Mouse (Mus musculus): ENCODE measurements at regions not wholly inside any gene's neighbourhood (a gene's known extent, or its start where the extent isn't known, plus 50 kb on each side); places are given as distances from the start of the nearest gene placed in this dataset.

- H3K9ac ChIP-seq (replicated peaks; ENCODE audit: low read length), result no peak overlapping the region
- H3K27ac ChIP-seq (replicated peaks; ENCODE audit: low read depth, low read length), result no peak overlapping the region
- H3K9me3 ChIP-seq (ENCODE audit: control insufficient read depth, low read length), result 0 out of 2 replicates have a peak, but pooled peaks cover 2% of the 10 kb centered on the region
- no peak overlapping the region for H3K4me3 ChIP-seq (replicated peaks; ENCODE audit: low read depth, low read length)
- 82% methylated on average over 4 of the region's 4 CpGs for WGBS
- ATAC-seq (ENCODE audit: low FRiP score, low TSS enrichment), result no peak
- DNase-seq, result no peak
- no peak overlapping the region for H3K4me2 ChIP-seq (ENCODE audit: low read length)
- no peaks in the 10 kb centered on the region for H3K4me1 ChIP-seq (ENCODE audit: control insufficient read depth, insufficient read depth, low read length)
- H3K27me3 ChIP-seq (ENCODE audit: control insufficient read depth, insufficient read depth, low read length), result no peaks in the 10 kb centered on the region
- no peaks in the 10 kb centered on the region for H3K36me3 ChIP-seq (ENCODE audit: control insufficient read depth, insufficient read depth, low read length)
These were observed 69.3 kb upstream of the Plxnc1 start for GRCm38 (mm10) chr10:95013946-95014345.

DNA sequence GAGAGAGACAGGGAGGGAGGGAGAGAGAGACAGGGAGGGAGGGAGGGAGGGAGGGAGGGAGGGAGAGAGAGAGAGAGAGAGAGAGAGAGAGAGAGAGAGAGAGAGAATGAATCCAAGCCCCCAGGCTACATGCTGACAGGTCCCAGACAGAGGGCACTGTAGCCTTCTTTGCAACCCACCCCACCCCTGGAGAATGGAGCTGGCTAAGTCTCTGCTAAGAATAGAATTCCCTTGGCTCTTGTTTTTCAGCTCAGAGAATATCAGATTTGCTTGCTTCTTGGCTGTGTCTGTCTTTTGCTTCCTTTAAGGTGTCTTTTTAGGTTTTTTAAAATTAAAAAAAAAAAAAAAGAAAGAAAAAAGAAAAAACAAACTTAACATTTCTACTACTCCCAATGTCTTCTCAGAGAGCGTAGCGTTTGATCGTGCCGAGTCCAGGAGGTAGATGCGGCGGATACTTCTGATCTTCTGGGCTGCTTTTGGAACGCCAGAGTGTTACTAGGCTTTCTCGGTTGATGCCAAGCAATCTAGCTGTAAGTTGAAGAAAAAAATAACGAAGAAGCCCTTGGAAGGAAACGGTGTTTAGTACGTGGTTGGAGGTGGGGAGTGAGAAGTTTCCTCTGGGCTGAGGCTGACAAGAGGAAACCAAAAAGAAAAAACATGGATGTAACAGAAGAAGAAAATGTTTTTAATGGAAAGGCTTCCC, 68.7 kb upstream of the Plxnc1 start:
- WGBS, result 93% methylated on average over 11 of the region's 11 CpGs

GRCm38 (mm10) chr10:95010333-95010732, 65.7 kb upstream of the Plxnc1 start:
- Histone ChIP-seq H3K9me3 (ENCODE audit: control insufficient read depth, low read length) (no peaks in the 10 kb centered on the region), H3K9ac (replicated peaks; ENCODE audit: low read length) (no peak overlapping the region), H3K4me1 (ENCODE audit: control insufficient read depth, insufficient read depth, low read length) (no peaks in the 10 kb centered on the region), H3K4me2 (ENCODE audit: low read length) (no peak overlapping the region), H3K27me3 (ENCODE audit: control insufficient read depth, insufficient read depth, low read length) (no peaks in the 10 kb centered on the region), H3K27ac (replicated peaks; ENCODE audit: low read depth, low read length) (no peak overlapping the region), H3K36me3 (ENCODE audit: control insufficient read depth, insufficient read depth, low read length) (no peaks in the 10 kb centered on the region), H3K4me3 (replicated peaks; ENCODE audit: low read depth, low read length) (no peak overlapping the region)
- WGBS, result 94% methylated on average over 6 of the region's 6 CpGs
- DNase-seq, result no peak
- ATAC-seq (ENCODE audit: low FRiP score, low TSS enrichment), result no peak

More for the DNA sequence above, 68.7 kb upstream of the Plxnc1 start:
- Histone ChIP-seq H3K4me2 (ENCODE audit: low read length) (no peak overlapping the region), H3K4me1 (ENCODE audit: control insufficient read depth, insufficient read depth, low read length) (no peaks in the 10 kb centered on the region), H3K27ac (replicated peaks; ENCODE audit: low read depth, low read length) (no peak overlapping the region), H3K36me3 (ENCODE audit: control insufficient read depth, insufficient read depth, low read length) (no peaks in the 10 kb centered on the region), H3K9ac (replicated peaks; ENCODE audit: low read length) (no peak overlapping the region), H3K4me3 (replicated peaks; ENCODE audit: low read depth, low read length) (no peak overlapping the region), H3K9me3 (ENCODE audit: control insufficient read depth, low read length) (0 out of 2 replicates have a peak, but pooled peaks cover 2% of the 10 kb centered on the region), H3K27me3 (ENCODE audit: control insufficient read depth, insufficient read depth, low read length) (no peaks in the 10 kb centered on the region)
- no peak for DNase-seq
- no peak for ATAC-seq (ENCODE audit: low FRiP score, low TSS enrichment)

- Histone ChIP-seq H3K9ac (replicated peaks; ENCODE audit: low read length) (no peak overlapping the region), H3K9me3 (ENCODE audit: control insufficient read depth, low read length) (no peaks in the 10 kb centered on the region), H3K36me3 (ENCODE audit: control insufficient read depth, insufficient read depth, low read length) (no peaks in the 10 kb centered on the region), H3K4me3 (replicated peaks; ENCODE audit: low read depth, low read length) (no peak overlapping the region), H3K27ac (replicated peaks; ENCODE audit: low read depth, low read length) (no peak overlapping the region), H3K27me3 (ENCODE audit: control insufficient read depth, insufficient read depth, low read length) (no peaks in the 10 kb centered on the region), H3K4me1 (ENCODE audit: control insufficient read depth, insufficient read depth, low read length) (no peaks in the 10 kb centered on the region), H3K4me2 (ENCODE audit: low read length) (no peak overlapping the region)
- WGBS, result 68% methylated on average over 1 of the region's 1 CpGs
- ATAC-seq (ENCODE audit: low FRiP score, low TSS enrichment) (no peak), DNase-seq (no peak)
These were observed 64.4 kb upstream of the Plxnc1 start for GRCm38 (mm10) chr10:95009081-95009480.

GRCm38 (mm10) chr10:95004065-95004763, 59.6 kb upstream of the Plxnc1 start:
- 87% methylated on average over 9 of the region's 9 CpGs for WGBS
- no peaks in the 10 kb centered on the region for H3K9me3 ChIP-seq (ENCODE audit: control insufficient read depth, low read length)
- H3K4me3 ChIP-seq (replicated peaks; ENCODE audit: low read depth, low read length), result no peak overlapping the region
- no peaks in the 10 kb centered on the region for H3K27me3 ChIP-seq (ENCODE audit: control insufficient read depth, insufficient read depth, low read length)
- no peak overlapping the region for H3K4me2 ChIP-seq (ENCODE audit: low read length)
- DNase-seq (no peak), ATAC-seq (ENCODE audit: low FRiP score, low TSS enrichment) (no peak)
- no peak overlapping the region for H3K9ac ChIP-seq (replicated peaks; ENCODE audit: low read length)
- no peaks in the 10 kb centered on the region for H3K4me1 ChIP-seq (ENCODE audit: control insufficient read depth, insufficient read depth, low read length)
- H3K27ac ChIP-seq (replicated peaks; ENCODE audit: low read depth, low read length), result no peak overlapping the region
- H3K36me3 ChIP-seq (ENCODE audit: control insufficient read depth, insufficient read depth, low read length), result no peaks in the 10 kb centered on the region

- Histone ChIP-seq H3K9ac (replicated peaks; ENCODE audit: low read length) (no peak overlapping the region), H3K9me3 (ENCODE audit: control insufficient read depth, low read length) (no peaks in the 10 kb centered on the region), H3K27ac (replicated peaks; ENCODE audit: low read depth, low read length) (no peak overlapping the region), H3K4me3 (replicated peaks; ENCODE audit: low read depth, low read length) (no peak overlapping the region), H3K36me3 (ENCODE audit: control insufficient read depth, insufficient read depth, low read length) (no peaks in the 10 kb centered on the region), H3K4me2 (ENCODE audit: low read length) (no peak overlapping the region), H3K4me1 (ENCODE audit: control insufficient read depth, insufficient read depth, low read length) (no peaks in the 10 kb centered on the region), H3K27me3 (ENCODE audit: control insufficient read depth, insufficient read depth, low read length) (no peaks in the 10 kb centered on the region)
- 90% methylated on average over 7 of the region's 7 CpGs for WGBS
- DNase-seq (no peak), ATAC-seq (ENCODE audit: low FRiP score, low TSS enrichment) (no peak)
These were observed 59.0 kb upstream of the Plxnc1 start for GRCm38 (mm10) chr10:95003621-95004020.

DNA sequence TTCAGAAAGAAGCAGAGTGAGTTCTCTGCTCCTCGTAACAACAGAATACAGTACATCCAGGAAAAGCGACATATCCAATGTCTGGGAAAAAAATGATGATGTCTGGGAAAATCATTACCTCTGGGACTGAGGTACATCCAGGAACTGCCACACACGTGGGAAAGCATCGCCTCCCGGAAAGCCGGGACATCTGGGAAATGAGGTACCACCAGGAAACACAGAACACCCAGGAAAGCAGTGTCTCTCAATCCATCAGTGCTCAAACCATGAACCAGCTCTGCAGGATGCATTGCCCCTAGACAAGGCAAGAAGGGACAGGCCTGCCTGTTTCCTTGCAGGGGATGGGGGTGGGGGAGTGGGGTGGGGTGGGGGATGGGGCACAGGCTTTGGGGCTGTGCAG, 57.0 kb upstream of the Plxnc1 start:
- Histone ChIP-seq H3K4me1 (ENCODE audit: control insufficient read depth, insufficient read depth, low read length) (no peaks in the 10 kb centered on the region), H3K27ac (replicated peaks; ENCODE audit: low read depth, low read length) (no peak overlapping the region), H3K27me3 (ENCODE audit: control insufficient read depth, insufficient read depth, low read length) (no peaks in the 10 kb centered on the region), H3K4me2 (ENCODE audit: low read length) (no peak overlapping the region), H3K4me3 (replicated peaks; ENCODE audit: low read depth, low read length) (no peak overlapping the region), H3K36me3 (ENCODE audit: control insufficient read depth, insufficient read depth, low read length) (no peaks in the 10 kb centered on the region), H3K9ac (replicated peaks; ENCODE audit: low read length) (no peak overlapping the region), H3K9me3 (ENCODE audit: control insufficient read depth, low read length) (no peaks in the 10 kb centered on the region)
- ATAC-seq (ENCODE audit: low FRiP score, low TSS enrichment), result no peak
- DNase-seq, result no peak
- WGBS, result 80% methylated on average over 6 of the region's 6 CpGs

DNA sequence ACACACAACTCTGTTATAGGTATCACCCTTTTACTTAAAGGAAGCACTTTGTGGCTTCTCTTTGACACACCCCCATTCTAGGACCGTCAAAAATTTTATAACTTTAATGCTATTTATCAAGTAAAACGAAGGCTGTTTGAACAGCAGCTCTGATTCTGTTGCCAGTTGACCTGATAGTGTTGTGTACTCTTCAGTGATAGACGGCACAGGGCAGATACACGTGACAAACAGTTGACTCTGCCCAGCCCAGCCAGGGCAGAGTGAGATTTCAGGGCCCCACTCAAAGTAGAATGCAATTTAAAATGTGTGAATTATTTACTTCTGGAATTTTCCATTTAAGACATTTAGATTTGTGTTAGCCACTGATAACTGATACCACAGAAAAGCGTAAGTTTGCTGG, 55.1 kb upstream of the Plxnc1 start:
- WGBS, result 91% methylated on average over 5 of the region's 5 CpGs

More for the DNA sequence above, 55.1 kb upstream of the Plxnc1 start:
- Histone ChIP-seq H3K9me3 (ENCODE audit: control insufficient read depth, low read length) (no peaks in the 10 kb centered on the region), H3K36me3 (ENCODE audit: control insufficient read depth, insufficient read depth, low read length) (no peaks in the 10 kb centered on the region), H3K4me3 (replicated peaks; ENCODE audit: low read depth, low read length) (no peak overlapping the region), H3K27ac (replicated peaks; ENCODE audit: low read depth, low read length) (no peak overlapping the region), H3K4me2 (ENCODE audit: low read length) (no peak overlapping the region), H3K4me1 (ENCODE audit: control insufficient read depth, insufficient read depth, low read length) (no peaks in the 10 kb centered on the region), H3K27me3 (ENCODE audit: control insufficient read depth, insufficient read depth, low read length) (no peaks in the 10 kb centered on the region), H3K9ac (replicated peaks; ENCODE audit: low read length) (no peak overlapping the region)
- ATAC-seq (ENCODE audit: low FRiP score, low TSS enrichment) (no peak), DNase-seq (no peak)
